Mouse (Mus musculus) heart, adult 18-20 months (tissue): ENCODE measurements around the gene Gm10964. TPM values are rescaled to one million over a fixed set of nuclear protein-coding genes. Genes with fewer than 3 reads are reported as not detected.
"Not testable (repeated sequence)": the region's sequence is repeated elsewhere in the genome, so short reads cannot be mapped to it uniquely, and the experiment has no call there.

Source experiments
- DNase-seq, 2 experiments: peaks; one replicate each; pipeline ENCODE4 v3.0.0; 2021 to 2022; ENCODE audit warnings: mixed read lengths in 1 of 2
- total RNA-seq, 2 experiments: library from RNA; stranded (reverse); gene quantifications; 2 replicates each; pipeline ENCODE4 v1.2.3; 2021

The Gm10964 gene
- total RNA-seq, 2 experiments from 2014 or later, result not detected

- no peak for DNase-seq
These were observed 40.0 kb downstream of the Gm10964 start for GRCm38 (mm10) chr3:103779183-103779582.

- DNase-seq, result no peak
These were observed 41.1 kb downstream of the Gm10964 start for GRCm38 (mm10) chr3:103780271-103780670.

DNA sequence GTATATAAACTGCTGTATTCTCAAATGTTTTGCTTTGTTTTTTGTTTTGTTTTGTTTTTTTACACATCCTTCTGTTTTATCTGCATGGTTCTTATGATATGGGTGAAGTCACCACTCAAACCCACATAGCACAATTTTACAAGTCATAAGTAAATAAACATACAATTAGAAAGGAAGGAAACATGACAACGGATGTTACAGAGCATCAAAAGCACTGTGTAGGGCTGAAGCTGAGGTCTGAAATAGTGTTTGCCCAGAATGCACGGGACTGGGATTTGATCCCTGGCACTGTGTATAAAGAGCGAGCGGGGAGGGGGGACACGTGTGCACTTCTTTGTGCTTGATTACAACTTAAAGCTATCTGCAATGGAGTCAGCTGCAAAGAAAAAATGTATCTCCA is 41.6 kb downstream of the Gm10964 start:
- DNase-seq, result no peak

- no peak for DNase-seq
These were observed 43.9 kb downstream of the Gm10964 start for GRCm38 (mm10) chr3:103782844-103783609.

DNA sequence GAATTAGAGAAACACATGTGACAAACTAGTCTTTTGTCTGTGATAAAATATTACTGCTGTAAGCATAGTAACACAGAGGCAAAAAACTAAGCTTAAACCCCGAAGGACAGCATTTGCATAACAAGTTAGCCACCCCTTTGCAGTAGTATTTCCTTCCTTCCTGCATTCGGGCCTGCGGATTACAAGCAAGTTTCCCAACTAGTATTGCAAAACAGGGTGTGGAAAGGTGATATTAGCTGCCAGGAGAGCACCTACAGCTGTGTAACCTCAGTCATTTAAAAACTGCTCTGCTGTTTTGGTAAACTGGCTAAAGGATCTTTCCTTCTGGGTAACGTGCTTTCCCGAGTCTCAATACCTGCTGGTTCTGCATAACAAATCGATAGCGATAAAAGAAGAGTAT is 48.1 kb downstream of the Gm10964 start:
- peak in 1 of 2 experiments; percentile 46 for DNase-seq

- DNase-seq, result no peak
These were observed 49.9 kb downstream of the Gm10964 start for GRCm38 (mm10) chr3:103789096-103789495.

- peak in 1 of 2 experiments; percentile 77 for DNase-seq
These were observed 50.8 kb downstream of the Gm10964 start for GRCm38 (mm10) chr3:103789891-103790345.

DNA sequence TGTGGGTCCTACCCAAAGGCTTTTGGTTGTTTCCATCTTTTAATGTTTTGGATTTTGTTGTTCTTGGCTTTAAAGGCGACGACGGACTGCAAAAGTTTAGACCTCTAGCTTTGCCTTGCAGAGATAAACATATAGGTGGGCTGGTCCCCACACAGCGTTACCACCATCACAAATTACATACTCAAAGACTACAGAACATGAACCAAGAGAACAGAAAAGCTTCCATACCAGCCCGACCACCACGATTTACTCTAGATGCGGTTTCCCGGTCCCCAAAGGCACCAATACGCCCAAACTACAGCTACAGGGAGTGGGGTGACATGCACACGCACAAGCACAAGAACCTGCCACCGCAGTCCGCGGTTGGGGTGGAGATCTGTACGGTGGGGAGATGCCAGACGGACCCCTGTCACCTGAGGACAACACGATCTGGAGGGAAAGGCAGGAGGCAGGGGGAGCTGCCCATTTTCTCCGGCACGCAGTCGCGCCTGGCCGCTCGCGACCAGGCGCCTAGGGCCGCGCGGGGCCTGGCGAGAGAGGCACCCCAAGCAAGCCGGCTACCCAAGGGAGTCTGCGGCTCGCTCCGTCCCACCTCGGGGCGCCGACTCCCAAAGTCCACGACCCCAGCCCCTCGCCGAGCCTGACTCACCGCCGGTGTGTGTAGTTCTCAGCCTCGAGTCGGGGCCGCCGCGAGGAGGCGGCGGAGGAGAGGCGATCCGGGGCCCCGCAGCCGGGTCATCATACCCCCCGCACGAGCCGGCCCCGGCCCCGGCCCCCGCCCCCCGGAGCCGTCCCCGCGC is 51.4 kb downstream of the Gm10964 start:
- peak in 1 of 2 experiments; percentile 73 for DNase-seq

- peak; percentile 95 to 97 for DNase-seq
These were observed 52.3 kb downstream of the Gm10964 start, which contains the start of gene Hipk1 for GRCm38 (mm10) chr3:103791230-103792110. Hipk1 (minus strand) TSS chr3:103791563.

- not testable (repeated sequence) for DNase-seq
These were observed 52.9 kb downstream of the Gm10964 start for GRCm38 (mm10) chr3:103792111-103792406.

- peak in 1 of 2 experiments; percentile 76 for DNase-seq
These were observed 53.4 kb downstream of the Gm10964 start for GRCm38 (mm10) chr3:103792566-103792965.

Other genes starting within 250 kb of the Gm10964 start
- not detected for gene Syt6, start 164.1 kb upstream of the Gm10964 start, total RNA-seq
- 1 to 10 TPM in 1 of 2 experiments, not detected in 1; 2.2 TPM for gene Atg4a-ps, start 93.3 kb upstream of the Gm10964 start, total RNA-seq
- 1 to 10 TPM; 4.3 to 5.3 TPM for gene Olfml3, start 1.4 kb upstream of the Gm10964 start, total RNA-seq
- 100 to 1,000 TPM in 1 of 2 experiments, 10 to 100 TPM in 1; 87.7 to 124 TPM for gene Hipk1, start 52.2 kb downstream of the Gm10964 start, total RNA-seq
- 10 to 100 TPM in 1 of 2 experiments, 1 to 10 TPM in 1; 7.7 to 10.8 TPM for gene Dclre1b, start 70.1 kb downstream of the Gm10964 start, total RNA-seq
- gene Ap4b1, start 70.2 kb downstream of the Gm10964 start, total RNA-seq, result 10 to 100 TPM; 15.2 to 16.1 TPM
- under 1 TPM in 1 of 2 experiments, not detected in 1; 0.28 TPM for gene Gm43064, start 70.2 kb downstream of the Gm10964 start, total RNA-seq
- gene Bcl2l15, start 93.2 kb downstream of the Gm10964 start, total RNA-seq, result not detected
- 1 to 10 TPM; 1.0 to 3.6 TPM for gene Ptpn22, start 120.4 kb downstream of the Gm10964 start, total RNA-seq
- 1 to 10 TPM; 6.0 to 7.8 TPM for gene Rsbn1, start 174.8 kb downstream of the Gm10964 start, total RNA-seq
- 1 to 10 TPM; 5.7 to 6.7 TPM for gene Phtf1, start 228.7 kb downstream of the Gm10964 start, total RNA-seq